Mouse (Mus musculus) kidney, embryonic 14.5 days (tissue): Measurements from ENCODE around the gene Slc25a14. TPM values are rescaled to one million over a fixed set of nuclear protein-coding genes. Genes with fewer than 3 reads are reported as not detected.
A peak's percentile ranks its signal among the peaks of the same experiment; 100 is the strongest.

Source experiments
- ATAC-seq: fragments of 200-750 bp; cut with Nextera tagmentation; 2 replicates; pipeline ENCODE4 v1.8.0; 2017; ENCODE audit warnings: moderate number of reproducible peaks, mild to moderate bottlenecking, moderate TSS enrichment, moderate library complexity; ENCODE audit not compliant: low FRiP score, low TSS enrichment
- H3K27ac ChIP-seq: fragments of 300-500 bp; sonication (generic); 2 replicates; pipeline ENCODE4 v1.5.1; 2014; ENCODE audit warnings: low read depth, mild to moderate bottlenecking, low read length, moderate library complexity, mixed read lengths
- H3K27me3 ChIP-seq: fragments of 300-500 bp; sonication (generic); 2 replicates; pipeline ENCODE4 v1.6.1; 2014; ENCODE audit warnings: mild to moderate bottlenecking, low read length; ENCODE audit not compliant: control insufficient read depth, insufficient read depth
- H3K36me3 ChIP-seq: fragments of 300-500 bp; sonication (generic); 2 replicates; pipeline ENCODE4 v1.6.1; 2014; ENCODE audit warnings: low read length, mixed read lengths; ENCODE audit not compliant: control insufficient read depth, insufficient read depth
- H3K4me1 ChIP-seq: fragments of 300-500 bp; sonication (generic); 2 replicates; pipeline ENCODE4 v1.6.1; 2014; ENCODE audit warnings: low read length, mixed read lengths; ENCODE audit not compliant: control insufficient read depth, insufficient read depth
- H3K4me2 ChIP-seq: fragments of 300-500 bp; sonication (generic); replicated peaks from 2 replicates; pipeline ENCODE4 v1.6.1; 2014; ENCODE audit warnings: low read depth, mild to moderate bottlenecking, low read length
- H3K4me3 ChIP-seq: fragments of 300-500 bp; sonication (generic); 2 replicates; pipeline ENCODE4 v1.5.1; 2014; ENCODE audit warnings: mild to moderate bottlenecking, low read length
- H3K9ac ChIP-seq: fragments of 300-500 bp; sonication (generic); 2 replicates; pipeline ENCODE4 v1.6.1; 2014; ENCODE audit warnings: low read depth, mild to moderate bottlenecking, low read length, moderate library complexity
- H3K9me3 ChIP-seq: fragments of 300-500 bp; sonication (generic); 2 replicates; pipeline ENCODE4 v1.6.1; 2016; ENCODE audit warnings: low read length; ENCODE audit not compliant: control insufficient read depth
- WGBS: fragments of 180-500 bp; shearing (Covaris S2); extraction: QIAGEN DNeasy Blood & Tissue Kit; methylation state at CpG from one replicate; pipeline ENCODE4 v1.1.7; 2014; 5-methylcytosine and 5-hydroxymethylcytosine counted together
- polyA plus RNA-seq: library from polyadenylated mRNA; unstranded; fragments of >200 nt; fragmentation: Nextera tagmentation; extraction: Ambion mirVana; gene quantifications from 2 replicates; pipeline ENCODE4 v1.2.1, GENCODE M21; 2014

The Slc25a14 gene
- polyA plus RNA-seq, 1 experiment from 2014 or later, result 13.5 TPM

- H3K4me3 ChIP-seq, result no peak overlapping the region
- H3K27ac ChIP-seq, result no peak overlapping the region
- no peak overlapping the region for H3K4me2 ChIP-seq
- no peaks in the 10 kb centered on the region for H3K27me3 ChIP-seq
- no peak for ATAC-seq
- no peaks in the 10 kb centered on the region for H3K4me1 ChIP-seq
- H3K36me3 ChIP-seq, result no peaks in the 10 kb centered on the region
- WGBS, result 58% methylated on average over 2 of the region's 2 CpGs
- no peak overlapping the region for H3K9ac ChIP-seq
- no peaks in the 10 kb centered on the region for H3K9me3 ChIP-seq
Measured at GRCm38 (mm10) chrX:48637032-48637431, 13.8 kb downstream of the Slc25a14 start.

- Histone ChIP-seq H3K9me3 (no peaks in the 10 kb centered on the region), H3K4me2 (no peak overlapping the region)
Measured at GRCm38 (mm10) chrX:48644122-48644521, 20.9 kb downstream of the Slc25a14 start.

GRCm38 (mm10) chrX:48666807-48667206 lies 43.6 kb downstream of the Slc25a14 start:
- Histone ChIP-seq H3K9me3 (no peaks in the 10 kb centered on the region), H3K27me3 (no peaks in the 10 kb centered on the region), H3K4me3 (no peak overlapping the region), H3K4me2 (no peak overlapping the region), H3K9ac (no peak overlapping the region), H3K36me3 (no peaks in the 10 kb centered on the region), H3K27ac (no peak overlapping the region), H3K4me1 (no peaks in the 10 kb centered on the region)
- peak; percentile 69; the same call in 1 of the 2 replicates for ATAC-seq
- WGBS, result 33% methylated on average over 6 of the region's 6 CpGs

More at GRCm38 (mm10) chrX:48644122-48644521, 20.9 kb downstream of the Slc25a14 start:
- Histone ChIP-seq H3K4me3 (no peak overlapping the region), H3K27me3 (no peaks in the 10 kb centered on the region), H3K27ac (no peak overlapping the region), H3K36me3 (no peaks in the 10 kb centered on the region), H3K9ac (no peak overlapping the region), H3K4me1 (no peaks in the 10 kb centered on the region)
- no peak for ATAC-seq
- WGBS, result 94% methylated on average over 2 of the region's 2 CpGs

DNA sequence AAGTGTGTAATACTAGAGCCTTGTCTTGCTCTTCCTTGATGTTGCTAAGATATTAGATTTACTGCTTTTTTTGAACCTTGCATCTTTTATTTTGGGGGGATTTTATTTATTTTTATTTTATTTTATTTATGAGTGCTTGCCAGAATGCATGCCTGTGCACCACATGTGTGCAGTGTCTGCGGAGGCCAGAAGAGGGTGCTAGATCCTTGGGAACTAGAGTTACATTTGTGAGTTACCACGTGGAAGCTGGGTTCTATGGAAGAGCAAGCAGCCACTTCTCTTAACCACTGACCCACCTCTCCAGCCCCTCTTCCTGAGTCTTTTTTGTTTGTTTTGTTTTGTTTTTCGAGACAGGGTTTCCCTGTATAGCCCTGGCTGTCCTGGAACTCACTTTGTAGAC lies 46.4 kb downstream of the Slc25a14 start:
- WGBS, result 53% methylated on average over 3 of the region's 3 CpGs

GRCm38 (mm10) chrX:48671714-48672113 lies 48.5 kb downstream of the Slc25a14 start:
- Histone ChIP-seq H3K27ac (no peak overlapping the region), H3K27me3 (no peaks in the 10 kb centered on the region), H3K9ac (no peak overlapping the region), H3K4me2 (no peak overlapping the region), H3K9me3 (no peaks in the 10 kb centered on the region), H3K4me1 (no peaks in the 10 kb centered on the region), H3K4me3 (no peak overlapping the region), H3K36me3 (no peaks in the 10 kb centered on the region)
- WGBS, result 57% methylated on average over 3 of the region's 3 CpGs
- ATAC-seq, result no peak

More for the DNA sequence above, 46.4 kb downstream of the Slc25a14 start:
- no peaks in the 10 kb centered on the region for H3K4me1 ChIP-seq
- no peak for ATAC-seq
- H3K4me2 ChIP-seq, result no peak overlapping the region
- H3K36me3 ChIP-seq, result no peaks in the 10 kb centered on the region
- H3K9ac ChIP-seq, result no peak overlapping the region
- no peak overlapping the region for H3K4me3 ChIP-seq
- H3K9me3 ChIP-seq, result no peaks in the 10 kb centered on the region
- no peak overlapping the region for H3K27ac ChIP-seq
- no peaks in the 10 kb centered on the region for H3K27me3 ChIP-seq

- Histone ChIP-seq H3K4me1 (no peaks in the 10 kb centered on the region), H3K4me3 (no peak within 1 kb of the TSS), H3K4me2 (no peak within 1 kb of the TSS), H3K9ac (no peak within 1 kb of the TSS), H3K9me3 (no peaks in the 10 kb centered on the region), H3K27me3 (no peaks in the 10 kb centered on the region), H3K36me3 (no peaks in the 10 kb centered on the region), H3K27ac (no peak within 1 kb of the TSS)
- no peak for ATAC-seq
- 73% methylated on average over 4 of the region's 4 CpGs for WGBS
Measured at GRCm38 (mm10) chrX:48674171-48674570, 51.0 kb downstream of the Slc25a14 start, which contains the start of gene Gpr119. Gene Gpr119, minus strand, starts transcription at chrX:48674478.

- no peaks in the 10 kb centered on the region for H3K27me3 ChIP-seq
- no peak overlapping the region for H3K4me2 ChIP-seq
- no peaks in the 10 kb centered on the region for H3K4me1 ChIP-seq
- ATAC-seq, result no peak
- no peak overlapping the region for H3K9ac ChIP-seq
- WGBS, result 19% methylated on average over 3 of the region's 3 CpGs
- H3K36me3 ChIP-seq, result no peaks in the 10 kb centered on the region
- no peak overlapping the region for H3K27ac ChIP-seq
- H3K4me3 ChIP-seq, result no peak overlapping the region
- no peaks in the 10 kb centered on the region for H3K9me3 ChIP-seq
Measured at GRCm38 (mm10) chrX:48683451-48683850, 60.2 kb downstream of the Slc25a14 start.

DNA sequence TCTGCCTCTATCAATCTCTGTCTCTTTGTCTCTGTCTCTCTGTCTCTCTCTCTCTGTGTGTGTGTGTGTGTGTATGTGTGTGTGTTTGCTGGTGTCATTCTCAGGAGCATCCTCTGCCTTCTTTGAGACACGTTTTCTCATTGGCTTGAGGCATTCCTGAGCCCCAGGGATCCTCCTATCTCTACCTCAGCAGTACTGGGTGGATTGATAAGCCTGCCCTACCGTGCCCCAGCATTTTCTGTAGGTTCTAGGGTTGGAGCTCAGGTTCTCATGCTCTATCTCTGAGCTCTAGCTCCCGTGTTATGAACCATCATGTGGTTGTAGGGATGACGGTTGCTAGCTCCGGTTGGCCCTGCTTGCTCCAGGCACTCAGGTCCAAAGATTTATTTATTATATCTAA lies 60.6 kb downstream of the Slc25a14 start:
- Histone ChIP-seq H3K36me3 (no peaks in the 10 kb centered on the region), H3K27ac (no peak overlapping the region), H3K9ac (no peak overlapping the region), H3K27me3 (no peaks in the 10 kb centered on the region), H3K9me3 (no peaks in the 10 kb centered on the region), H3K4me1 (no peaks in the 10 kb centered on the region), H3K4me3 (no peak overlapping the region), H3K4me2 (no peak overlapping the region)
- 77% methylated on average over 5 of the region's 5 CpGs for WGBS
- ATAC-seq, result no peak

DNA sequence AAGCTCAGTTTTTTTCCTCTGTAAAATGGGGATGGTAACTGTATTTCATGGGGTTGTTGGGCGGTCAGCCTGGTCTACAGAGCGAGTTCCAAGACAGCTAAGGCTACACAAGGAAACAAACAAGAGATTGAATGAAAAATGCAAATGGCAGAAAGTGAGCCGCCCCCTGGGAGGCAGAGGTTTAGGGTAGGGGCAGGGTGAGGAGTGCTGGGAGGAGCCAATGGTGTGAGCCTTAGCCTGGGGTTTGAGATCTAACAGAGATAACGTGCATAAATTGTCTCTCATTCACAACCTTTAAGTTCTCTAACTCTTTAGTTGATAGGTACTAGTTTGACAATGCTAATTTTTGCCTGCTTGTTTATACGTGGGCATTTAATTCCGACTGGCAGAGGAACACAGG lies 71.2 kb downstream of the Slc25a14 start:
- Histone ChIP-seq H3K4me3 (peak overlapping the region; percentile 58), H3K36me3 (no peaks in the 10 kb centered on the region), H3K9me3 (no peaks in the 10 kb centered on the region), H3K4me1 (no peaks in the 10 kb centered on the region), H3K27me3 (no peaks in the 10 kb centered on the region), H3K27ac (no peak overlapping the region), H3K9ac (no peak overlapping the region), H3K4me2 (peak overlapping the region; percentile 47)
- WGBS, result 17% methylated on average over 6 of the region's 6 CpGs
- ATAC-seq, result peak; percentile 90
